Mouse (Mus musculus) R1 (cell line): ENCODE measurements around the gene Stxbp1.

Source experiments
- DNase-seq: peaks from one replicate; pipeline ENCODE4 v3.0.0-alpha.2; 2018; ENCODE audit warnings: low read depth, low spot score

Gene Stxbp1

GRCm38 (mm10) chr2:32838147-32838884, 8.7 kb downstream of the Stxbp1 start:
- peak; percentile 11 for DNase-seq

GRCm38 (mm10) chr2:32835588-32835987, 11.5 kb downstream of the Stxbp1 start:
- DNase-seq = no peak

DNA sequence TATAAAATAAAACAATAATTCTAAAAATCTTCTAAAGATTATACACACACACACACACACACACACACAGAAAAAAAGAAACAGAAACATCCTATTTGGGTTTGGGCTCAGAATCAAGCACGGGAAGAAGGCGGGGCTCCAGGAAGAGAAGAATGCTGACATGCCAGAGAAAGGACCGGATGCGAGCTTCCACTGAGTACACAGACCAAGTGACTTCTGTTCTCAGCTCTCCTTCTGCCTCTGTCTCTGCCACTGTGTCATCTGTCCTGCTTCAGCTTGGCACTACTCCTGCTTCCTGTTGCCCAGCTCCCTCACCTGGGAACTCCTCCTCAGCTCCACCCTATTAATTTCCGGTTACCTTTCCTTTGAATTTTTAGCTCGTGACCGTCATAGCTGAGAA, 12.5 kb downstream of the Stxbp1 start:
- peak; percentile 31 for DNase-seq

DNA sequence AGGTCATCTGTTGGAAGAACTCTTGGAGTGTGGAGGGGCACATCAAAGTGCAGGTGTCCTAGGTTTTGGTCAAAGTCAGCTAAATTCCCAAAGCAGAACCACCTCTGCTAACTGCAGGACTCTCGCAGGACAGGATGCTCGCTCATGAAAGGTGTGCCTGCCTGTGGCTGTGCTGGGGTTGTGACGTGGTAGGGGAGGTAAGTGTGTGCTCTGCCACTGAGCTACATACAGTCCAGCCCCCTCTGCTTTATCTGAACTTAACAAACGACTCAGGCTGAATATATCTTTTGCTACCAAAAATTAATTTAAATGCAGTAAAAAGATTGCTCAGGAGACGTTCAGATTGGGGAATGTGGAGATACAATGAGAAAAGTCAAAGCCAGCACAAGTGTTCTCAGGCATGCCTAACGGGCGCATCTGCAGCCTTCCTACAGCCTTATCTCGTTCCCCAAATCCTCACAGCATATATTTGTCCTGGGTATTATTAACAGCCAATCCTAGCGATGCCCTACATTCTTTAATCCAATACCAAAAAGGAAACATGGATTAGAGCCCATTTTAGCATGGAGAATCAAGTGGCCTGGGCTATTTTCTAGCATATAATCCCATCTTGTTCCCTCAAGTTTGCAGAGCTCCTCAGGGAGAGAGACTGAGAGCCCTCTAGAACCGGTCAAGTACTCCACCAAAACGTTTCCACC, 17.9 kb downstream of the Stxbp1 start:
- DNase-seq = no peak

- no peak for DNase-seq
Observed at GRCm38 (mm10) chr2:32825796-32826195, 21.2 kb downstream of the Stxbp1 start.

GRCm38 (mm10) chr2:32824778-32825177, 22.3 kb downstream of the Stxbp1 start:
- DNase-seq = no peak

GRCm38 (mm10) chr2:32824181-32824580, 22.9 kb downstream of the Stxbp1 start:
- DNase-seq = no peak

- no peak for DNase-seq
Observed at GRCm38 (mm10) chr2:32823579-32824154, 23.4 kb downstream of the Stxbp1 start.

DNA sequence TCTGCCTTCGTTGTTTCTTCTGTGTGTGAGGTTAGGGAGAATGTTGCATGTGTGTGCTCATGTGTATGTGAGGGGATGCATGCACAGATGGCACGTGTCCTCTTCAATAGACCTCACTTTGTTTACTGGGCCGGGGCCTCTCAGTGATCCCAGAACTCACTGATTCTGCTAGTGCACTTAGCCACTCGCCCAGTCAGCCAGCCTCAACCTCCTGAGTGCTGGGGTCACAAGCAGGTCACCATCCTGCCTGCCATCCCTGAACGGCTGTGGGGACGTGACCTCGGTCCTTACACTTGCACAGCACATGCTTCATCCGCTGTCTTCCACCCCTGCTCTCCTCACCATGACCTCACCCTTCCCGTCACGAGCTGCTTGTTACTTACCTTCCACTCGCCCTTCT, 23.9 kb downstream of the Stxbp1 start:
- DNase-seq = no peak

DNA sequence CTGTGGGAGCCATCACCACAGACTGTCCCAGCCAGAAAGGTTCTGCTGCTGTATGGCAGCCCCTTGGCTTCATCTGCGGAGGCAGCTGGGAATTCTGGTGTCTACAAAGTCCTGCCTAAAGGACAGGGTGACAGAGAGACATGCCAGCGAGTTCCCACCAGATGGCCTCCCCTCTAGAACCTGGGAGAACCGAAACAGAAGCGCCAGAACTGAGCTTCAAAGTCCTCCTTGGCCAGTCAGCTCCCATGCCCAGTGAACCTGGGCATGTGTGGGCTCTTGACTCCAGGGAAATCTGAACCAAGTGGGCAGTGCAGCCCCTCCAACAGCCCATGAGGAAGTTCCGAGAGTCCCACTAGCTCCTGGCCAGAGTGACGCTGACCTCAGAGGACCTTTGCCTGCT, 24.4 kb downstream of the Stxbp1 start:
- DNase-seq = no peak

GRCm38 (mm10) chr2:32821041-32821802, 25.8 kb downstream of the Stxbp1 start:
- peak; percentile 61 for DNase-seq

DNA sequence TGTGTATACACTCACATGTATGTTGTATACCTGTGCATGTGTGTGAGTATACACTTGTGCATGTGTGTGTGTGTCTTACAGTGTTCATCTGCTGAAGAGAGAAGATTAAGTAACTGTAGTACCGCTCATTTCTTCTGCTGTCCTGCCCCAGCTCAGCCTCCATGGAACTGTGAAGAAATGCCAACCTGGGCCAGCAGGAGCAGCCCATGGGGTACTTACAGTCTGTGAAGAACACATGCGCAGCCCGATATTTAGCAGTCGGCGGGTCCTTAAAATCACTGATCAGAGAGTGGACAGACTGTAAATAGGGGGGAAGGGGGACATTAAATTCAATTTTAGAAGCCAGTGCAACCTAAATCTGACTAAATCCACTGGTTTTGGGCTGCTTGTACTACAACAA, 28.8 kb downstream of the Stxbp1 start:
- no peak for DNase-seq

DNA sequence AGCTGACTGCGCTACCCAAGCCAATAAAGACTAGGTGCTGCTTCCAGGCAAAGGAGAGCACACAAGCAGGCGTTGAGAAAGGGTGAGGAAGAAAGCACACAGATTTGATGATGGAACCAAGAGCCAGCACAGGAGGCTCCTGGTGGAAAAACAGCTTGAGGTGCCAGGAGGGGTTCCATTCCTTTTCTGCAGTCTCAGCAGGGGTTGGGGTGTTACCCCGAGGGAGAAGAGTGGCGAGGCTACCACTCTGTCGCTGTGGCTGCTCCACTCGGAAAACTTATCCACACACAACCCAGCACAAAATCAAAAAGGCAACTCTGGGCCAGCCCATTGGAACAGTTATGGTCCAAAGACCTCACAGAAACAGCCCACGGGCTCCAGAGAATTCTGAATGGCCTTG, 29.5 kb downstream of the Stxbp1 start:
- no peak for DNase-seq

GRCm38 (mm10) chr2:32816946-32817581, 30.0 kb downstream of the Stxbp1 start:
- DNase-seq = no peak

DNA sequence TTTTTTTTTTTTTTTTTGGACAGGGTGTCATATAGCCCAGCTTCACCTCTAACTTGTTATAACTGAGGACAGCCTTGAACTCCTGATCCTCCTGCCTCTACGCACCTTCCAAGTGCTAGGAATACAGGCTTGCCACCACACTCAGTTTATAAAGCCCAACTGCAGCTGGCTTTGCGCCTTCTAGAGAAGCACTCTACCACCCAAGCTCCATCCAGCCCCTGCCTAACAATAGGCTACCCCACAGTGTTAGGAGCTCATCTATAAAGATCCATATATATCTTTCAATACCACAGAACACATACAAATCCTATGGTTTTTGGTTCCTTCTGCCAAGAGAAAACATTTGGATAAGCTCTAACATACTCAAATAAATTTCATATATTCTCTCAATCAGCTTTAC, 30.5 kb downstream of the Stxbp1 start:
- no peak for DNase-seq

GRCm38 (mm10) chr2:32811959-32812358, 35.1 kb downstream of the Stxbp1 start:
- no peak for DNase-seq

GRCm38 (mm10) chr2:32808816-32809566, 38.1 kb downstream of the Stxbp1 start:
- DNase-seq = no peak

GRCm38 (mm10) chr2:32798251-32798962, 48.6 kb downstream of the Stxbp1 start:
- DNase-seq = no peak

DNA sequence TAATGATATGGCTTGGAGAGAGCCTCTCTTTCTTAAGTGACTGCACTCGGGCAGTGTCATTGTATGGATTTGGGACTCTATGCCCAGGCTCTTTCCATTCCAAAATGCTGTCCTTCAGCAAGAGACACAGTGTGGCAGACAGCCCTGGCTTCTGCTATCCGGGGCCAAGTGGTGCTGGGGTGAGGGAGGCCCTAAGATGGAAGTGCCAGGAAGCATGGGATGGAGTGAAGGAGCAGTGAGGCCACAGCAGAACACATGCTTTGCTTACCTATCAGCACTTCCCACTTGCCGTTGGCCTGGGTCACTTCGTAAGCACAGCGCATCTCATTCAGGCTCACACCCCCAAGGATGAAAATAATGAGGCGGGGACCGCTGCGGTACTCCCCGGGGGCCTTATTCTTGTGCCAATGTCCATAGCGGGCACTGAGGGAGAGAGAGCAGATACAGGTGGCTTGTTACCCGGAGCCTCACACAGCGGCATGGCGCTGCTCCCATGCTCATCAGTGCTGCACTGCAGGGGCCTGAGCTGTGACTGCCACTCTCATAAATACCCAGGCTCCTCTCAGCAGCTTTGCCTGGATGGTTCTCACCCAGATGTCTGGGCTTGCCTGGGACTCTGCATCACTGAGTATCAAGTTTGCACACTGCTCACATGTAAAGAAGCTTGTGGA, 51.2 kb downstream of the Stxbp1 start:
- no peak for DNase-seq

DNA sequence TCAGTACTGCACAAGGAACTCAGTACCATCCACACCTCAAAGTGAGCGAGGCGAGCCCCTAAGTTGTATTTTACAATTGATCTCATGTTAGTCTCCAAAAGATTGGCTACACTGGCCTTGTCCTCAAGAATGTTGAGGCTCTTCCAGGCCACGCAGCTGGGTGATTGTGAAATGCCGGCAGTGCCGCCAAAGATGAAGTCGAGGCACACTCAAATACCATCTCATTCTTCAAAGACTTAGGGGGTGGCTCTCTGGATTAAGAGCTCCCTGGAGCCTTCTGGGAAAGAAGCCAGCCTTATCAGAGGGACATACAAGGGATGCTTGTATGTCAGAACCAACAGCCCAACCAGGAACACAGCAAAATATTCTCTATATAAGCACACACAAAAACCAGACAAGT, 55.7 kb downstream of the Stxbp1 start:
- DNase-seq = no peak
